9 mouse cellular contexts compared by ENCODE assay signal in genomic region chr19:46037925-46038850, GRCm38 (mm10). TPM values are rescaled to one million over a fixed set of nuclear protein-coding genes. Genes with fewer than 3 reads are reported as not detected.
DNase-seq lines count a peak whose midpoint lies in the region; ATAC-seq lines count a peak whose summit lies in the region.
"Had no signal": no experiment of that assay in that cellular context is flagged by ENCODE, and none has a peak within 500 bp of the region (broad histone marks: within the 10 kb centered on the region; RNA-seq: fewer than 3 reads in every experiment).

No protein-coding gene starts in this region.

- no peaks in the 10 kb centered on the region for H3K27me3 ChIP-seq in heart, embryonic 11.5 days (ENCODE audit: control insufficient read depth, insufficient read depth, low read length)
- no peaks in the 10 kb centered on the region for H3K27me3 ChIP-seq in embryonic facial prominence, embryonic 13.5 days
- H3K27me3 ChIP-seq in limb, embryonic 10.5 days (ENCODE audit: low read depth, poor library complexity, severe bottlenecking), result no peaks in the 10 kb centered on the region
- H3K27me3 ChIP-seq in neural tube, embryonic 14.5 days (ENCODE audit: control insufficient read depth, insufficient read depth, low read length), result no peaks in the 10 kb centered on the region
- H3K27me3 ChIP-seq: Patski had no signal

- H3K4me1 ChIP-seq in heart, embryonic 11.5 days (ENCODE audit: control insufficient read depth, insufficient read depth, low read length), result peaks cover 54% of the 10 kb centered on the region
- H3K4me1 ChIP-seq in embryonic facial prominence, embryonic 13.5 days, result peaks cover 59% of the 10 kb centered on the region
- peaks cover 62% of the 10 kb centered on the region for H3K4me1 ChIP-seq in limb, embryonic 10.5 days
- peaks cover 55% of the 10 kb centered on the region for H3K4me1 ChIP-seq in neural tube, embryonic 14.5 days (ENCODE audit: control insufficient read depth, insufficient read depth, low read length)

- H3K36me3 ChIP-seq in heart, embryonic 11.5 days (ENCODE audit: control insufficient read depth, insufficient read depth, low read length), result peaks cover 30% of the 10 kb centered on the region
- peaks cover 35% of the 10 kb centered on the region for H3K36me3 ChIP-seq in embryonic facial prominence, embryonic 13.5 days
- H3K36me3 ChIP-seq in limb, embryonic 10.5 days, result peaks cover 48% of the 10 kb centered on the region
- H3K36me3 ChIP-seq in neural tube, embryonic 14.5 days (ENCODE audit: control insufficient read depth, insufficient read depth, low read length), result peaks cover 29% of the 10 kb centered on the region

- WGBS in heart, embryonic 11.5 days (ENCODE audit: insufficient replicate concordance), result 24% methylated on average over 13 of the region's 13 CpGs
- 5% methylated on average over 13 of the region's 13 CpGs for WGBS in embryonic facial prominence, embryonic 13.5 days
- WGBS in limb, embryonic 10.5 days, result 43% methylated on average over 13 of the region's 13 CpGs
- WGBS in neural tube, embryonic 14.5 days, result 10% methylated on average over 13 of the region's 13 CpGs

- peak overlapping the region; percentile 96 for H3K27ac ChIP-seq in heart, embryonic 11.5 days (ENCODE audit: low read depth, low read length)
- peak overlapping the region; percentile 99 for H3K27ac ChIP-seq in embryonic facial prominence, embryonic 13.5 days
- peak overlapping the region; percentile 97 for H3K27ac ChIP-seq in limb, embryonic 10.5 days
- peak overlapping the region; percentile 92 for H3K27ac ChIP-seq in neural tube, embryonic 14.5 days (ENCODE audit: low read depth, low read length)

- ATAC-seq in heart, embryonic 11.5 days (replicated peaks; ENCODE audit: insufficient number of reproducible peaks, low FRiP score, low TSS enrichment), result no peak
- no peak for ATAC-seq in embryonic facial prominence, embryonic 13.5 days (ENCODE audit: insufficient number of reproducible peaks, insufficient read depth, low FRiP score, low TSS enrichment, low read depth)
- ATAC-seq in neural tube, embryonic 14.5 days (ENCODE audit: low read depth), result no peak
- ATAC-seq in inflammation-experienced regulatory T-cells, adult 6 months, result no peak
- ATAC-seq: Patski had no signal

- H3K4me2 ChIP-seq in heart, embryonic 11.5 days, result peak overlapping the region; percentile 84
- H3K4me2 ChIP-seq in embryonic facial prominence, embryonic 13.5 days, result peak overlapping the region; percentile 93
- peak overlapping the region; percentile 98 for H3K4me2 ChIP-seq in neural tube, embryonic 14.5 days (ENCODE audit: low read depth, low read length)

- no peaks in the 10 kb centered on the region for H3K9me3 ChIP-seq in heart, embryonic 11.5 days (replicated peaks; ENCODE audit: control insufficient read depth, low read length)
- H3K9me3 ChIP-seq in embryonic facial prominence, embryonic 13.5 days, result no peaks in the 10 kb centered on the region
- no peaks in the 10 kb centered on the region for H3K9me3 ChIP-seq in limb, embryonic 10.5 days (replicated peaks)
- no peaks in the 10 kb centered on the region for H3K9me3 ChIP-seq in neural tube, embryonic 14.5 days (ENCODE audit: control insufficient read depth, low read length)

- DNase-seq in heart, adult 9 months (ENCODE audit: low spot score in 2 of 2), result no peak
- peak; percentile 36 for DNase-seq in CD4-positive helper T cell, adult 2 months (ENCODE audit: low read depth, low spot score)
- no peak for DNase-seq in limb, embryonic 10.5 days (ENCODE audit: low spot score)
- DNase-seq in layer of hippocampus, adult 9-10 months (ENCODE audit: low spot score), result no peak

- H3K9ac ChIP-seq in heart, embryonic 11.5 days (ENCODE audit: low read depth, low read length), result peak overlapping the region; percentile 89
- peak overlapping the region; percentile 97 for H3K9ac ChIP-seq in embryonic facial prominence, embryonic 13.5 days
- H3K9ac ChIP-seq in neural tube, embryonic 14.5 days (replicated peaks; ENCODE audit: low read depth, low read length), result peak overlapping the region; percentile 90

- H3K4me3 ChIP-seq in heart, embryonic 11.5 days (ENCODE audit: low read depth, low read length), result peak overlapping the region; percentile 79
- peak overlapping the region; percentile 97 for H3K4me3 ChIP-seq in embryonic facial prominence, embryonic 13.5 days
- H3K4me3 ChIP-seq in limb, embryonic 10.5 days, result peak overlapping the region; percentile 96
- H3K4me3 ChIP-seq in neural tube, embryonic 14.5 days (ENCODE audit: low read depth, low read length), result peak overlapping the region; percentile 89

RNA-seq across cellular contexts. Expression of gene Pprc1, which starts 6.5 kb away (rescaled TPM):
- 36.8 and 46.7 TPM in 2 replicates for polyA plus RNA-seq in heart, embryonic 11.5 days (2014; fragmentation: Nextera tagmentation; extraction: Ambion mirVana)
- polyA plus RNA-seq in embryonic facial prominence, embryonic 13.5 days (2015; fragmentation: Nextera tagmentation; extraction: Ambion mirVana), result 33.2 and 38.8 TPM in 2 replicates
- polyA plus RNA-seq in limb, embryonic 10.5 days (2016; fragmentation: Nextera tagmentation; extraction: Ambion mirVana), result 63.0 and 73.3 TPM in 2 replicates
- 21.7 and 29.3 TPM in 2 replicates for polyA plus RNA-seq in neural tube, embryonic 14.5 days (2014; fragmentation: Nextera tagmentation; extraction: Ambion mirVana)
- 10 to 100 TPM; 10.4 to 20.5 (median 20.3) TPM for polyA plus RNA-seq in inflammation-experienced regulatory T-cells, adult 6 months (2017; shearing (Covaris generic))

RNA-seq across cellular contexts. Expression of gene Ldb1, which starts 6.8 kb away (rescaled TPM):
- polyA plus RNA-seq in heart, embryonic 11.5 days (2014; fragmentation: Nextera tagmentation; extraction: Ambion mirVana), result 53.6 and 59.7 TPM in 2 replicates
- 121 and 124 TPM in 2 replicates for polyA plus RNA-seq in embryonic facial prominence, embryonic 13.5 days (2015; fragmentation: Nextera tagmentation; extraction: Ambion mirVana)
- polyA plus RNA-seq in limb, embryonic 10.5 days (2016; fragmentation: Nextera tagmentation; extraction: Ambion mirVana), result 96.4 and 104 TPM in 2 replicates
- 93.1 and 98.6 TPM in 2 replicates for polyA plus RNA-seq in neural tube, embryonic 14.5 days (2014; fragmentation: Nextera tagmentation; extraction: Ambion mirVana)
- polyA plus RNA-seq in inflammation-experienced regulatory T-cells, adult 6 months (2017; shearing (Covaris generic)), result 10 to 100 TPM; 28.4 to 51.7 (median 49.6) TPM

RNA-seq across cellular contexts. Expression of gene Hps6, which starts 34.9 kb away (rescaled TPM):
- 3.0 and 3.6 TPM in 2 replicates for polyA plus RNA-seq in heart, embryonic 11.5 days (2014; fragmentation: Nextera tagmentation; extraction: Ambion mirVana)
- polyA plus RNA-seq in embryonic facial prominence, embryonic 13.5 days (2015; fragmentation: Nextera tagmentation; extraction: Ambion mirVana), result 7.3 and 7.4 TPM in 2 replicates
- polyA plus RNA-seq in limb, embryonic 10.5 days (2016; fragmentation: Nextera tagmentation; extraction: Ambion mirVana), result 4.7 and 5.3 TPM in 2 replicates
- 1.4 and 2.4 TPM in 2 replicates for polyA plus RNA-seq in neural tube, embryonic 14.5 days (2014; fragmentation: Nextera tagmentation; extraction: Ambion mirVana)
- 1 to 10 TPM; 1.3 to 3.1 (median 2.6) TPM for polyA plus RNA-seq in inflammation-experienced regulatory T-cells, adult 6 months (2017; shearing (Covaris generic))

RNA-seq across cellular contexts. Expression of gene Nolc1, which starts 37.5 kb away (rescaled TPM):
- 64.1 and 65.4 TPM in 2 replicates for polyA plus RNA-seq in heart, embryonic 11.5 days (2014; fragmentation: Nextera tagmentation; extraction: Ambion mirVana)
- polyA plus RNA-seq in embryonic facial prominence, embryonic 13.5 days (2015; fragmentation: Nextera tagmentation; extraction: Ambion mirVana), result 89.6 and 96.1 TPM in 2 replicates
- polyA plus RNA-seq in limb, embryonic 10.5 days (2016; fragmentation: Nextera tagmentation; extraction: Ambion mirVana), result 145 and 186 TPM in 2 replicates
- 61.4 and 61.7 TPM in 2 replicates for polyA plus RNA-seq in neural tube, embryonic 14.5 days (2014; fragmentation: Nextera tagmentation; extraction: Ambion mirVana)
- 10 to 100 TPM; 53.4 to 77.2 (median 65.0) TPM for polyA plus RNA-seq in inflammation-experienced regulatory T-cells, adult 6 months (2017; shearing (Covaris generic))

RNA-seq across cellular contexts. Expression of gene Armh3, which starts 39.9 kb away (rescaled TPM):
- polyA plus RNA-seq in heart, embryonic 11.5 days (2014; fragmentation: Nextera tagmentation; extraction: Ambion mirVana), result 9.6 and 11.9 TPM in 2 replicates
- 22.3 TPM in 2 replicates for polyA plus RNA-seq in embryonic facial prominence, embryonic 13.5 days (2015; fragmentation: Nextera tagmentation; extraction: Ambion mirVana)
- 18.0 and 20.1 TPM in 2 replicates for polyA plus RNA-seq in limb, embryonic 10.5 days (2016; fragmentation: Nextera tagmentation; extraction: Ambion mirVana)
- 21.7 and 22.5 TPM in 2 replicates for polyA plus RNA-seq in neural tube, embryonic 14.5 days (2014; fragmentation: Nextera tagmentation; extraction: Ambion mirVana)
- polyA plus RNA-seq in inflammation-experienced regulatory T-cells, adult 6 months (2017; shearing (Covaris generic)), result 10 to 100 TPM in 1 of 3 experiments, 1 to 10 TPM in 2; 8.0 to 10.9 (median 9.5) TPM
